Mouse (Mus musculus) thymus, adult 2 months (tissue): ENCODE measurements at regions not wholly inside any gene's neighbourhood (a gene's known extent, or its start where the extent isn't known, plus 50 kb on each side); places are given as distances from the start of the nearest gene placed in this dataset.

ENCODE experiments used
- CTCF ChIP-seq: fragments of 200-500 bp; IDR thresholded peaks from 2 replicates; pipeline ENCODE4 v1.5.1; 2012; ENCODE audit warnings: mild to moderate bottlenecking, control low read depth, low read length, moderate library complexity, borderline replicate concordance; ENCODE audit not compliant: control insufficient read depth, poor library complexity, insufficient read depth; ENCODE audit errors: extremely low read depth
- POLR2A ChIP-seq: fragments of 200-500 bp; IDR thresholded peaks from 2 replicates; pipeline ENCODE4 v1.6.1; 2012; ENCODE audit warnings: mild to moderate bottlenecking, low read length, control low read depth, moderate library complexity; ENCODE audit not compliant: control insufficient read depth, poor library complexity, insufficient read depth; ENCODE audit errors: extremely low read depth

DNA sequence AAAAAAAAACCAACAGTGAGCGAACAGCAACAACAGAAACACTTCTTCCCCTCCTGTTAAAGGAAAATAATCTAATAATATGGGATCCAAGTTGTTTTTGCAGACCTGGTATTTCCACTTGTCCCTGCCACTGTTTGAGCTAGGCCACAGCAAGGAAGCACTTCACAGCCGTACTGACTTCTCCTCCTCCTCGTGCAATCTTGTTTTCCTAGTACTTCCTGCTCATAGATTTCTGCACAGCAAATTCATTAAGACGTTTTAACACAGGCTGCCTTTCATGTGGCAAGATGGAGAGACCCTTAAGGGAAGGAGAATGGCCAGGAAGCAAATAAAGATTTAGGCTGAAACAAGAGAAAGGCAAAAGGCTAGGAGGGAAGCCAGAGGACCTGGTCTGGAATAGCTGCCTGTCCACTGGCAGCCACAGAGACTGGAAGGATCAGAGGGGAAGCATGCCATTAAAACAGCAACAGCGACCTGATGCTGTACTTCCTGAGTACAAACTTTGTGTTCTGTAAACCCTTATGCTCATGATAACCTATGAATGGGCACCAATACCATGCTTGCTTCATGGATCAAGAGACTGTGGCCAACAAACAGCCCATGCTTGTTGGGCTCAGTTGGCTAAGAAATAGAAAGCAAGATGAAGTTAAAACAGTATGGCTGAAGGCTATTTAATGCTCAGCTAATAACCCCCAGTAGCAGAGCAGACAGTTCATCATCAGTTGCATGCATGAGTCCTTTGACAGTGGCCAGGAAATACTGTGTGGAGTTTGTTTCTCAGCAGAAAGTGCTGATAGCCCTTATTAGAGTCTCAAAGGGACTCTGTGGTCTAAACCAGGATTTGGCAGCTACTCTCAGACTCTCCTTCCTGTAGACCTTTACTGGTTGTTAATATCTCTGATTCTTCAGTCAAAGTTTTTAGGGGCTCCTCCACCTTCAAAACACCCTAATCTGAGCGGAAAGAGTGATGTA is 182.3 kb upstream of the Cited2 start:
- TF ChIP-seq CTCF (no peak), POLR2A (no peak)
